Mouse (Mus musculus): Measurements from ENCODE around the gene Abcc4.

DNA sequence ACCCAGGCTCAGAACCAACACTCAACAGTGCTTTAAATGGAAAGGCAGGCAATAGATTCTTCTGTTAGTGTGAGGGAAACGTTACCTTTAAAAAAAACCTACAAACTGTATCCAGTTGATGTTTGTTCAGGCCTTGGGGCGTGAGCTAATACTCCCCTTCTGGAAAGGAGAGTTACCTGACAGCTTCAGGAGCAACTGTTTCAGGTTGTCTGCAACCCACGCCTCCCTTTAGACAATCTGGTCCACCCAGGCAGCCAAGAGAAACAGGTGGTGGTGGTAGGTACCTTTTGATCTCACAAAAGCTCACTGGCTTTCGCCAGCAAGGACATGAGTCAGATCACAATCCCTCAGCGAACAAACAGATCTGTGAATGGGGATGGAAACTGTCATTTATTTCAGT lies 223.7 kb downstream of the Abcc4 start:
- TF ChIP-seq CTCF (IDR thresholded peaks at IDR 0.05; ENCODE audit: low read depth) = no peak
- TF ChIP-seq EP300 (IDR thresholded peaks at IDR 0.05; ENCODE audit: low read depth) = no peak

Measured in liver, postnatal 0 days (tissue).